Comparison of ENCODE assay signal across 9 mouse cellular contexts in the genomic region with DNA sequence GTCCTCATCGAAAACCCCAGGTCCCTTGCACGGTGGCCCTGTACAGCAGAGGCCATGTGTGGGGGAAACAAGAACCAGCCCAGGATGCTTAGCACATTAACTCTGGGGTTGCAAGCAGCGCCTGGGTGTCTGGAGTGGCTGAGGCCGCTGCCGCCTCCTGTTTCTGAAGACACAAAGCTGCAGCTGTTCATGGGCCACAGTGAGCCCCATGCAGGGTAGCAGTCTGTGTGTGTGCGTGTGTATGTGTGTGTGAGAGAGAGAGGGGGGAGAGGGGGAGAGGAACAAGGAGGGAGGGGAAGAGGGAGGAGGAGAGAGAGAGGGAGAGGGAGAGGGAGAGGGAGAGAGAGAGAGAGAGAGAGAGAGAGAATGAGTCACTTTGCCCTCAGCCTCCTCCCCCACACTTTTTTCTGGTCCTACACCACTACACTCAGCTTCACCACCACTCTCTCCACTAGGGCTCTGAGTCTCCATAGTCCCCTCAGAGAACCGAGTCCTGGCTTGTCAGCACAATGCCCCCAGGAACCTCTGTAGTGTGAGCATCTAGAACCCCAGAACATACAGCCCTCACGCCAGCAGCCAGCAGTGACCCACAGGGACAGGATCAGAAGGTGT. TPM values are rescaled to one million over a fixed set of nuclear protein-coding genes. Genes with fewer than 3 reads are reported as not detected.
DNase-seq lines count a peak whose midpoint lies in the region; ATAC-seq and TF ChIP-seq lines count a peak whose summit lies in the region.
"Had no signal": no experiment of that assay in that cellular context is flagged by ENCODE, and none has a peak within 500 bp of the region (broad histone marks: within the 10 kb centered on the region; RNA-seq: fewer than 3 reads in every experiment).

No protein-coding gene starts in this region.

- H3K9me3 ChIP-seq in kidney, postnatal 0 days (replicated peaks; ENCODE audit: low read length): no peaks in the 10 kb centered on the region
- no peaks in the 10 kb centered on the region for H3K9me3 ChIP-seq in forebrain, embryonic 15.5 days
- H3K9me3 ChIP-seq: heart, embryonic 15.5 days had no signal

- no peaks in the 10 kb centered on the region for H3K36me3 ChIP-seq in kidney, postnatal 0 days (ENCODE audit: insufficient read depth, low read length)
- no peaks in the 10 kb centered on the region for H3K36me3 ChIP-seq in forebrain, embryonic 15.5 days
- H3K36me3 ChIP-seq: heart, embryonic 15.5 days had no signal

- no peaks in the 10 kb centered on the region for H3K27me3 ChIP-seq in kidney, postnatal 0 days (ENCODE audit: insufficient read depth, low read length)
- no peaks in the 10 kb centered on the region for H3K27me3 ChIP-seq in forebrain, embryonic 15.5 days
- H3K27me3 ChIP-seq: heart, embryonic 15.5 days had no signal

- TF ChIP-seq CTCF in kidney, postnatal 0 days (IDR thresholded peaks at IDR 0.05; ENCODE audit: low read depth): 0 out of 2 replicates have a peak, but pooled peaks have one; percentile 8

- WGBS in kidney, postnatal 0 days: 31% methylated on average over 8 of the region's 8 CpGs
- 44% methylated on average over 8 of the region's 8 CpGs for WGBS in forebrain, embryonic 15.5 days

- H3K9ac ChIP-seq in kidney, postnatal 0 days (ENCODE audit: low read depth, low read length): no peak overlapping the region
- H3K9ac ChIP-seq in forebrain, embryonic 15.5 days (replicated peaks): no peak overlapping the region
- H3K9ac ChIP-seq: heart, embryonic 15.5 days had no signal

- H3K27ac ChIP-seq in kidney, postnatal 0 days: no peak overlapping the region
- 0 out of 2 replicates have a peak overlapping the region, but pooled peaks have one; percentile 51 for H3K27ac ChIP-seq in forebrain, embryonic 15.5 days (replicated peaks)
- H3K27ac ChIP-seq: heart, embryonic 15.5 days had no signal

- H3K4me3 ChIP-seq in kidney, postnatal 0 days (replicated peaks; ENCODE audit: low read depth, low read length): no peak overlapping the region
- no peak overlapping the region for H3K4me3 ChIP-seq in forebrain, embryonic 15.5 days
- H3K4me3 ChIP-seq: heart, embryonic 15.5 days had no signal

- peak; percentile 44 for DNase-seq in kidney, postnatal 0 days (ENCODE audit: low spot score)
- DNase-seq in kidney, postnatal 14 days: no peak
- peak; percentile 29 for DNase-seq in thymus, postnatal 14 days
- no peak for DNase-seq in thymus, adult 18-20 months
- peak; percentile 59 for DNase-seq in thymus, postnatal 4 days
- DNase-seq in B cell, adult 2 months: no peak

- peaks cover 16% of the 10 kb centered on the region for H3K4me1 ChIP-seq in kidney, postnatal 0 days (replicated peaks; ENCODE audit: insufficient read depth, low read length)
- H3K4me1 ChIP-seq in forebrain, embryonic 15.5 days: peaks cover 20% of the 10 kb centered on the region

- no peak overlapping the region for H3K4me2 ChIP-seq in kidney, postnatal 0 days (ENCODE audit: low read length)
- no peak overlapping the region for H3K4me2 ChIP-seq in forebrain, embryonic 15.5 days (replicated peaks)
- H3K4me2 ChIP-seq: heart, embryonic 15.5 days had no signal

- ATAC-seq in kidney, postnatal 0 days (replicated peaks; ENCODE audit: low FRiP score, low read depth): no peak; the same call in 1 of the 2 replicates
- ATAC-seq in forebrain, embryonic 15.5 days (replicated peaks): peak; percentile 46; the same call in 1 of the 2 replicates
- no peak for ATAC-seq in erythroid progenitor cell, adult 5-6 weeks (replicated peaks; ENCODE audit: low FRiP score, poor library complexity, severe bottlenecking)

RNA-seq across cellular contexts. Expression of gene Pim3, which starts 18.4 kb away (rescaled TPM):
- 83.4 and 88.6 TPM in 2 replicates for polyA plus RNA-seq in kidney, postnatal 0 days (2015; fragmentation: Nextera tagmentation; extraction: Ambion mirVana)
- 69.1 and 70.7 TPM in 2 replicates for polyA plus RNA-seq in forebrain, embryonic 15.5 days (2015; fragmentation: Nextera tagmentation; extraction: Ambion mirVana)
- total RNA-seq in erythroid progenitor cell, adult 5-6 weeks (2015; ENCODE audit: low replicate concordance): 0.72 and 1.3 TPM in 2 replicates
- 0.68 and 1.5 TPM in 2 replicates for total RNA-seq in erythroid progenitor cell, adult 5-6 weeks (2017; ENCODE audit: low replicate concordance)

RNA-seq across cellular contexts. Expression of gene Creld2, which starts 24.1 kb away (rescaled TPM):
- 79.0 and 89.8 TPM in 2 replicates for polyA plus RNA-seq in kidney, postnatal 0 days (2015; fragmentation: Nextera tagmentation; extraction: Ambion mirVana)
- polyA plus RNA-seq in forebrain, embryonic 15.5 days (2015; fragmentation: Nextera tagmentation; extraction: Ambion mirVana): 58.5 and 59.5 TPM in 2 replicates
- total RNA-seq in erythroid progenitor cell, adult 5-6 weeks (2015; ENCODE audit: low replicate concordance): 19.8 and 26.4 TPM in 2 replicates
- 24.8 and 41.9 TPM in 2 replicates for total RNA-seq in erythroid progenitor cell, adult 5-6 weeks (2017; ENCODE audit: low replicate concordance)

RNA-seq across cellular contexts. Expression of gene Alg12, which starts 24.5 kb away (rescaled TPM):
- polyA plus RNA-seq in kidney, postnatal 0 days (2015; fragmentation: Nextera tagmentation; extraction: Ambion mirVana): 9.8 and 11.2 TPM in 2 replicates
- polyA plus RNA-seq in forebrain, embryonic 15.5 days (2015; fragmentation: Nextera tagmentation; extraction: Ambion mirVana): 7.8 and 8.5 TPM in 2 replicates
- total RNA-seq in erythroid progenitor cell, adult 5-6 weeks (2015; ENCODE audit: low replicate concordance): 5.0 and 5.4 TPM in 2 replicates
- 1.2 and 2.4 TPM in 2 replicates for total RNA-seq in erythroid progenitor cell, adult 5-6 weeks (2017; ENCODE audit: low replicate concordance)

Comparison
In these comparisons a context has a peak if more than half of its experiments do, and no peak if none do; other contexts are left out.
1. DNase-seq: peak in kidney, postnatal 0 days (single experiment), thymus, postnatal 14 days (single experiment) and thymus, postnatal 4 days (single experiment); none in kidney, postnatal 14 days (single experiment), thymus, adult 18-20 months (0 of 2) and B cell, adult 2 months (0 of 2).